Mouse (Mus musculus): ENCODE measurements around the gene Trdn. TPM values are rescaled to one million over a fixed set of nuclear protein-coding genes. Genes with fewer than 3 reads are reported as not detected.

Trdn gene
- 0.37 and 0.56 TPM in 2 replicates for polyA plus RNA-seq (2015; fragmentation: Nextera tagmentation; extraction: Ambion mirVana)

- DNase-seq (ENCODE audit: low spot score): no peak
Observed at GRCm38 (mm10) chr10:33080254-33080653, at the start of gene Trdn. TSS of gene Trdn (plus strand) at chr10:33080554.

GRCm38 (mm10) chr10:33060771-33061170, 19.6 kb upstream of the Trdn start:
- no peak for DNase-seq (ENCODE audit: low spot score)

GRCm38 (mm10) chr10:33065566-33065965, 14.8 kb upstream of the Trdn start:
- DNase-seq (ENCODE audit: low spot score): no peak

GRCm38 (mm10) chr10:33073126-33073525, 7.2 kb upstream of the Trdn start:
- DNase-seq (ENCODE audit: low spot score): no peak

- DNase-seq (ENCODE audit: low spot score): no peak
Observed at GRCm38 (mm10) chr10:33082151-33082844, 1.9 kb downstream of the Trdn start.

GRCm38 (mm10) chr10:33082961-33083626, 2.7 kb downstream of the Trdn start:
- no peak for DNase-seq (ENCODE audit: low spot score)

- DNase-seq (ENCODE audit: low spot score): no peak
Observed at GRCm38 (mm10) chr10:33083627-33084158, 3.3 kb downstream of the Trdn start.

- no peak for DNase-seq (ENCODE audit: low spot score)
Observed at GRCm38 (mm10) chr10:33088403-33088802, 8.0 kb downstream of the Trdn start.

- DNase-seq (ENCODE audit: low spot score): no peak
Observed at GRCm38 (mm10) chr10:33092400-33092799, 12.0 kb downstream of the Trdn start.

GRCm38 (mm10) chr10:33107942-33108341, 27.6 kb downstream of the Trdn start:
- DNase-seq (ENCODE audit: low spot score): no peak

GRCm38 (mm10) chr10:33123028-33123427, 42.7 kb downstream of the Trdn start:
- no peak for DNase-seq (ENCODE audit: low spot score)

GRCm38 (mm10) chr10:33144911-33145310, 64.6 kb downstream of the Trdn start:
- no peak for DNase-seq (ENCODE audit: low spot score)

- no peak for DNase-seq (ENCODE audit: low spot score)
Observed at GRCm38 (mm10) chr10:33179731-33180631, 99.6 kb downstream of the Trdn start.

- DNase-seq (ENCODE audit: low spot score): no peak
Observed at GRCm38 (mm10) chr10:33189031-33189430, 108.7 kb downstream of the Trdn start.

GRCm38 (mm10) chr10:33195919-33196318, 115.6 kb downstream of the Trdn start:
- no peak for DNase-seq (ENCODE audit: low spot score)

GRCm38 (mm10) chr10:33198257-33198656, 117.9 kb downstream of the Trdn start:
- DNase-seq (ENCODE audit: low spot score): no peak

GRCm38 (mm10) chr10:33210411-33210810, 130.1 kb downstream of the Trdn start:
- no peak for DNase-seq (ENCODE audit: low spot score)

GRCm38 (mm10) chr10:33253911-33254310, 173.6 kb downstream of the Trdn start:
- no peak for DNase-seq (ENCODE audit: low spot score)

- DNase-seq (ENCODE audit: low spot score): no peak
Observed at GRCm38 (mm10) chr10:33256202-33256601, 175.8 kb downstream of the Trdn start.

- no peak for DNase-seq (ENCODE audit: low spot score)
Observed at GRCm38 (mm10) chr10:33304982-33305381, 224.6 kb downstream of the Trdn start.

GRCm38 (mm10) chr10:33353026-33353425, 272.7 kb downstream of the Trdn start:
- DNase-seq (ENCODE audit: low spot score): no peak

GRCm38 (mm10) chr10:33366521-33366920, 286.2 kb downstream of the Trdn start:
- no peak for DNase-seq (ENCODE audit: low spot score)
